Mouse (Mus musculus) MEL-GATA-1-ER (cell line): ENCODE measurements around the gene Uqcc2.

ENCODE experiments used
- DNase-seq: peaks from one replicate; pipeline ENCODE4 v3.0.0-alpha.2; 2012; ENCODE audit warnings: low read depth; ENCODE audit errors: extremely low read depth

Gene Uqcc2

GRCm38 (mm10) chr17:27077920-27078319 lies 55.8 kb downstream of the Uqcc2 start:
- DNase-seq = no peak

- no peak for DNase-seq
Observed at GRCm38 (mm10) chr17:27077133-27077532, 56.6 kb downstream of the Uqcc2 start.

- no peak for DNase-seq
Observed at GRCm38 (mm10) chr17:27074849-27075745, 58.6 kb downstream of the Uqcc2 start.

GRCm38 (mm10) chr17:27074236-27074635 lies 59.5 kb downstream of the Uqcc2 start:
- no peak for DNase-seq

GRCm38 (mm10) chr17:27073778-27074177 lies 59.9 kb downstream of the Uqcc2 start:
- no peak for DNase-seq

- DNase-seq = no peak
Observed at GRCm38 (mm10) chr17:27073126-27073525, 60.6 kb downstream of the Uqcc2 start.
